Mouse (Mus musculus) fibroblast of lung, adult 2 months (primary cell): ENCODE measurements around the gene Scd2.
"Not testable (repeated sequence)": the region's sequence is repeated elsewhere in the genome, so short reads cannot be mapped to it uniquely, and the experiment has no call there.

Experiments used
- DNase-seq: peaks from one replicate; pipeline ENCODE4 v3.0.0-alpha.2; 2011; ENCODE audit warnings: low read depth

Scd2 gene

GRCm38 (mm10) chr19:44297068-44297760 lies 3.7 kb downstream of the Scd2 start:
- DNase-seq, result no peak

GRCm38 (mm10) chr19:44297862-44298261 lies 4.4 kb downstream of the Scd2 start:
- DNase-seq, result no peak

DNA sequence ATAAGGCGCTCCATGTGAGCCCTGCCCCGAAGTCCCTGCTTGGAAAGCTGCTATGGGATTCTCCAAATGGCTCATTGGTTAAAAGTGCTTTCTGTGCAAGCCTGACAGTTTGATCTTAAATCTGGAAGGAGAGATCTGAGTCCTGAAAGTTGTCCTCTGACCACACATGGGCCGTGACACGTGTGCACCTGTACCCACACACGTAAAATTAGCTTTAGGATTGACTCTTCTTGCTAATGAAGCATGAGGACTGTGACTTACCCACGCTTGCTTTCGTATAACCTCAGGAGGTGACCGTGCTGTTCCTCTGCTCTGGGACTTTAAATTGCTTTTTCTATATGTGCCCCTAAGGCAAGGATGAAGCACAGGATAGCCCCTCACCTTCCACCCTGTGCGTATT lies 5.6 kb downstream of the Scd2 start:
- DNase-seq, result no peak

DNA sequence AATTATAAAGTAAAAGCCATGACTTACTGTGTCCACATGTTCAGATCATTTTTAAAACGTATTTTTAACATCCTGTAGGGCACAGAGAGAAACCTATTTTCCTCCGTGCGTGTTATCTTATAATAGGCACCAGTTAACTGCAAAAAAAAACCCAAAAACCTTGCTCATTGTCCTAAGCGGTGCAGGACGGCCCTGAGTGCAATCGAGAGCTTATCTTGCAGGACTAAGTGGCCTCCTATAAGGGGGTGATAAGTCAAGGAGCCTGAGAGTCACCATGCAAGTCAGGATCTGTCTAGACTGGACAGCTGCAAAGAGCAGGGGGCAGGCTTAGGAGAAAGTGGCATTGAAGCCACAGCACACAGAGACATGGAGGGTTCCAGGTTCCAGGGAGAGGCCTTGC lies 6.4 kb downstream of the Scd2 start:
- no peak for DNase-seq

- DNase-seq, result no peak
These were observed 7.0 kb downstream of the Scd2 start for GRCm38 (mm10) chr19:44300520-44300919.

GRCm38 (mm10) chr19:44301176-44301575 lies 7.7 kb downstream of the Scd2 start:
- DNase-seq, result no peak

- DNase-seq, result no peak
These were observed 8.3 kb downstream of the Scd2 start for GRCm38 (mm10) chr19:44301671-44302305.

DNA sequence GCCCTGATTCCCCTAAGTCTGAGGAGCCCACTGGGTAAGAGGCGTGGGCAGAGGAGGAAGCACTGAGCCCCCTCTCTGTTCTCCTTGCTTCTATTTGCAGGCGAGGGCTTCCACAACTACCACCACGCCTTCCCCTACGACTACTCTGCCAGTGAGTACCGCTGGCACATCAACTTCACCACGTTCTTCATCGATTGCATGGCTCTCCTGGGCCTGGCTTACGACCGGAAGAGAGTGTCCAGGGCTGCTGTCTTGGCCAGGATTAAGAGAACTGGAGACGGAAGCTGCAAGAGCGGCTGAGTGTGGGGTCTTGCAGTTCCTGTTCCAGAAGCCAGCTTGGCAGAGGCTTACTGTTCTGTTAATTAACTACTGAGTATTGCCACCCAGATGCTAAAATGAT lies 9.4 kb downstream of the Scd2 start:
- no peak for DNase-seq

GRCm38 (mm10) chr19:44303502-44303901 lies 10.0 kb downstream of the Scd2 start:
- DNase-seq, result no peak

DNA sequence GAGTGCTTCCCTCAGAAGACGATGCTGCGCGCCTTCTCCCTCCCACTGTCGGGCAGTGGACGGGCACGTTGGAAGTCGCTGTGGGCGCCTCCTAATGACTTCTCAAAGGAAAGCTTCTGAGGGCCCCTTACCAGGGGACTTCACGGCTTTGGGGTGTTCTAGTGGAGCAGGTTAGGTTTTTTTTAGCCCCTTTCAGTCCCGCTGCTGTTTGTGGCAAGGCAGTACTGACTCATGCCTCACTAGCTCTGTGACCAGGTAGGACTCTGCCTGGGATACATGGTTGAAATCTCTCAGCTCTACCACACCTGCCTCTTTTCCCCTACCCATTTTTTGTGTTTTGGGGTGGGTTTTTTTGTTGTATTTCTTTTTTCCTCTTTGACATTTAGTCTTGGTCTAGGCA lies 10.9 kb downstream of the Scd2 start:
- DNase-seq, result no peak

- DNase-seq, result no peak
These were observed 11.5 kb downstream of the Scd2 start for GRCm38 (mm10) chr19:44304851-44305510.

GRCm38 (mm10) chr19:44305701-44306100 lies 12.2 kb downstream of the Scd2 start:
- DNase-seq, result no peak

GRCm38 (mm10) chr19:44306171-44306570 lies 12.7 kb downstream of the Scd2 start:
- no peak for DNase-seq

DNA sequence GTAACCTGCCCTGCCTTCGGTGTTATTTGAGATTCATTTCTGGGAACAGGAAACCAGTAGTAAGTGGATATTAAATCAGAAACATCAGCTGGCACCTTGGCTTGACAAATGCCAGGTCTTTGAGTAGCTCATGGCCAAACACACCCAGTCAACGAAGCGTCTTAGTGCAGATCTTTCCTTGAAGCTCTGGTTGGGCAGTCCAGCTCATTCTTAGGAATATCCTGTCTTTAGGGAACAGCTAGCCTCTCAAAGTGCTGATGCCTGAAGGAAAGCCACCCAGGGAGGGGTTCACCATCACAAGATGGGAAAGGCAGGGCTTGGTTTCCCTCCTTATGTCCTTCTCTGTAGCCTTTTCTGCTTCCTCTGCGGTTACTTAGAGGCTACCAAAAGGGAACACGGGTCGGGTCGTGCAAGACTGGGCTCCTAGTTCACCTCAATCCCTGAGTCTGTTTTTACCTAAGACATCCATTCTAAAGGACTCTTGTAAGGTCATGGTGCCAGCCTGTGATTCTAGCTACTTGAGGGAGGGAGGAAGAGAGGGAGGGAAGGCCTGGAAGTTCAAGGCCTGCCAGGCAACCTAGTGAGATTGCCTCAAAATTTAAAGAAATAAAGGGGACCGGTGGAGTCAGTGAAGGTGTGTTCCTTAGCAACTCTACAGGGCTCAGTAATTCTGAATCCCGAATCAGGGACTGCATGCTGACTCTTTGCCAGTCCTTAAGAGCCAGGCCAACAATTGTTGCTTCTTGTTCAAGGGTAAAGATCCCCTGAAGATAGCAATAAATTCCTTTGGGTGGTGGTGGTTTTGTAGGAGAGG lies 13.8 kb downstream of the Scd2 start:
- no peak for DNase-seq

DNA sequence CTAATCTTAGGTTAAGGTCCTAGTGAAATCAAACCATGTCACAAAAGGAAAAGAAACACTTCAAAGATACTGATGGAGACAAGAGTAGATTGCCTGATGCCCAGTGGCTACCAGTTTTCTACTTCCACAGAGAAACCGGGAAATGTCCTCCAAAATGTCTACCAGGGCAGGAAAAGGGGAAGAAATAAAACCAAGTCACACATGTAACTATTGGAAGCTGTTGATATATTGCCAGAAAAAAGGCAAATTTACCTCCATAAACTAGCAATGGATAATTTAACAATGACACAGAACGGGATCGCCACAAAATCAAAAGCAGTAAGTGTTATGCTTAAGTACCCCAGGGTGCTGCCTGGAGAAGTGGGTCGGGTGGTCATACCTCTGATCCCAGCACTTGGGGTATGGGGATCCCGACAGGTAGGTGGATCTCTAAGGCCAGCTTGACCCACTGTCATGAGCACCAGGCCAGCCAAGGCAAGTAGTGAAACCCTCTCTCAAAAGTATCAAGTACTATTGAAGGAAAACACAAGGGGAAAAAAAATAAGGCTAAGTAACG lies 14.5 kb downstream of the Scd2 start:
- DNase-seq, result no peak

DNA sequence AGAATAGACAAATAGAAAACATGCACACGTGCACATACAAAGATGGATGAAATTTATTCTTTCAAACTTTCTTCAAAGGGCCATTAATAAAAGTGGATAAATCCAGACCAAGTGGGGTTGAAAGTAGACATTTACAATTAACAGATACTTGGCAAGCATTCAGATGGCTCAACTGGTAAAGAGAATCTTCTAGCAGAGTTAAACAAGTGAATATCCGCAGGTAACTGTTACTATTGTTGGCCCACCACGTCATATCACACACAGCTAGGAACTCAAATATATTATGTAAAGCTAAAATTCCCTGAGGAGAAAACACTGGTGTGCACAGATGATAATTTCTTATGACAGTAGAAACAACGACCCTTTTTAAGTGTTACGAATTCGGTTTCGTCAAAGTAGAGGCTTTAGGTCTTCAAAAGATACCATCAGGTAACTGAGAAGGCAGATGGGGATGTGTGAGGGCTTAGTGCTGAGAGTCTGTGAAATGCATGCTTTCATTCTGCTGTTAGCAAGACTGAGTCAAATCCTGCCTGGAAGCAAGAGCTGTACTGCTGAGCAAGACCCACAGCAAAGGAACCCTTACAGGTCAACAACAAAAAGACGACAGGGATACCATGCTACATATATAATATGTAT lies 15.3 kb downstream of the Scd2 start:
- DNase-seq, result no peak

- no peak for DNase-seq
These were observed 16.1 kb downstream of the Scd2 start for GRCm38 (mm10) chr19:44309351-44310154.

- DNase-seq, result not testable (repeated sequence)
These were observed 16.7 kb downstream of the Scd2 start for GRCm38 (mm10) chr19:44310155-44310575.

GRCm38 (mm10) chr19:44310814-44311213 lies 17.3 kb downstream of the Scd2 start:
- DNase-seq, result no peak

GRCm38 (mm10) chr19:44311306-44312006 lies 18.0 kb downstream of the Scd2 start:
- DNase-seq, result no peak
